Mouse (Mus musculus) liver, embryonic 15.5 days (tissue): Measurements from ENCODE around the gene Aldoart2. TPM values are rescaled to one million over a fixed set of nuclear protein-coding genes. Genes with fewer than 3 reads are reported as not detected.

Source experiments
- polyA plus RNA-seq: library from polyadenylated mRNA; unstranded; fragments of >200 nt; fragmentation: Nextera tagmentation; extraction: Ambion mirVana; gene quantifications from 2 replicates; pipeline ENCODE4 v1.2.1, GENCODE M21; 2015

Gene Aldoart2
- polyA plus RNA-seq, 1 experiment from 2014 or later, result not detected

Other genes starting within 250 kb of the Aldoart2 start
- 185 and 190 TPM in 2 replicates for gene Psma6, start 181.0 kb upstream of the Aldoart2 start, polyA plus RNA-seq
- 22.9 and 24.4 TPM in 2 replicates for gene Nfkbia, start 72.6 kb upstream of the Aldoart2 start, polyA plus RNA-seq
- gene Insm2, start 34.2 kb downstream of the Aldoart2 start, polyA plus RNA-seq, result not detected in 2 replicates